Mouse (Mus musculus) midbrain, postnatal 0 days (tissue): ENCODE measurements around the gene Xpot. TPM values are rescaled to one million over a fixed set of nuclear protein-coding genes. Genes with fewer than 3 reads are reported as not detected.

Experiments used
- ATAC-seq: fragments of 200-750 bp; cut with Nextera tagmentation; 2 replicates; pipeline ENCODE4 v1.8.0; 2017; ENCODE audit warnings: moderate number of reproducible peaks, mild to moderate bottlenecking, moderate TSS enrichment, moderate library complexity; ENCODE audit not compliant: low FRiP score
- DNase-seq: peaks from one replicate; pipeline ENCODE4 v3.0.0-alpha.2; 2015; ENCODE audit warnings: low spot score
- H3K27ac ChIP-seq: fragments of 300-500 bp; sonication (generic); 2 replicates; pipeline ENCODE4 v1.5.1; 2014; ENCODE audit warnings: low read depth, mild to moderate bottlenecking, low read length, mixed read lengths
- H3K27me3 ChIP-seq: fragments of 300-500 bp; sonication (generic); 2 replicates; pipeline ENCODE4 v1.6.1; 2014; ENCODE audit warnings: low read length, control low read depth, mixed read lengths; ENCODE audit not compliant: insufficient read depth
- H3K36me3 ChIP-seq: fragments of 300-500 bp; sonication (generic); 2 replicates; pipeline ENCODE4 v1.6.1; 2014; ENCODE audit warnings: low read length, control low read depth, mixed read lengths; ENCODE audit not compliant: insufficient read depth
- H3K4me1 ChIP-seq: fragments of 300-500 bp; sonication (generic); 2 replicates; pipeline ENCODE4 v1.6.1; 2014; ENCODE audit warnings: mild to moderate bottlenecking, control low read depth, antibody characterized with exemption, low read length, mixed read lengths; ENCODE audit not compliant: insufficient read depth
- H3K4me2 ChIP-seq: fragments of 300-500 bp; sonication (generic); 2 replicates; pipeline ENCODE4 v1.6.1; 2014; ENCODE audit warnings: low read depth, mild to moderate bottlenecking, low read length, mixed read lengths; ENCODE audit not compliant: poor library complexity, severe bottlenecking
- H3K4me3 ChIP-seq: fragments of 300-500 bp; sonication (generic); 2 replicates; pipeline ENCODE4 v1.5.1; 2014; ENCODE audit warnings: low read depth, mild to moderate bottlenecking, low read length, moderate library complexity
- H3K9ac ChIP-seq: fragments of 300-500 bp; sonication (generic); replicated peaks from 2 replicates; pipeline ENCODE4 v1.6.1; 2014; ENCODE audit warnings: mild to moderate bottlenecking, low read length, moderate library complexity, mixed read lengths; ENCODE audit not compliant: poor library complexity, severe bottlenecking
- H3K9me3 ChIP-seq: fragments of 300-500 bp; sonication (generic); 2 replicates; pipeline ENCODE4 v1.6.1; 2016; ENCODE audit warnings: low read length, control low read depth
- CTCF ChIP-seq: IDR thresholded peaks from 2 replicates; pipeline ENCODE4 v1.5.1; 2016; ENCODE audit warnings: antibody characterized with exemption, mild to moderate bottlenecking
- WGBS: fragments of 180-500 bp; shearing (Covaris S2); extraction: QIAGEN DNeasy Blood & Tissue Kit; methylation state at CpG from one replicate; pipeline ENCODE4 v1.1.7; 2014; 5-methylcytosine and 5-hydroxymethylcytosine counted together
- polyA plus RNA-seq: library from polyadenylated mRNA; unstranded; fragments of >200 nt; fragmentation: Nextera tagmentation; extraction: Ambion mirVana; gene quantifications from 2 replicates; pipeline ENCODE4 v1.2.1, GENCODE M21; 2015
- total RNA-seq: library from RNA; depleted of rRNA; stranded (reverse); fragments of >200 nt; gene quantifications from 2 replicates; pipeline ENCODE4 v1.2.3, GENCODE M21; 2014

Xpot gene
- total and polyA plus RNA-seq, 2 experiments from 2014 or later = 26.6 to 111 TPM

DNA sequence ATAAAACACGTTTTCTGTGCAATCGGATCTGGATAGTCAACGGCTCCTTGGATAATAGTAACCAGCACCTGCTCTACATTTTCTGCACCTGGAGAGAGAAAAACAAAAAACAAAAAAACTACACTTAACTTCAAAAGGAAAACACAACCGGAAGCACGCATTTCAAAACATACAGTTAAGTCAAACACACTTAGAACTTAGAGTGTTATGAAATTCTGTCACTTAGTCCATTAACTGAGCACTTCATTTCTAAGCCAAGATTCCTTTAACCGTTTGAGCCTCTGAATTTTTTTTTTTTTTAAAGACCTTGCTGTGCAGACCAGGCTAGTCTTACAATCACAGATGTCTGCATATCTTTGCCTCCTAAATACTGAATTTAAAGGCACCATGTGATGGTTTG, 24.9 kb downstream of the Xpot start:
- H3K4me1 ChIP-seq = no peaks in the 10 kb centered on the region
- WGBS = 85% methylated on average over 6 of the region's 6 CpGs
- H3K9me3 ChIP-seq = no peaks in the 10 kb centered on the region
- ATAC-seq = no peak
- no peak overlapping the region for H3K27ac ChIP-seq
- no peak overlapping the region for H3K4me2 ChIP-seq
- DNase-seq = no peak
- TF ChIP-seq CTCF = no peak
- peaks cover 81% of the 10 kb centered on the region for H3K36me3 ChIP-seq
- no peak overlapping the region for H3K4me3 ChIP-seq
- H3K9ac ChIP-seq = no peak overlapping the region
- no peaks in the 10 kb centered on the region for H3K27me3 ChIP-seq

DNA sequence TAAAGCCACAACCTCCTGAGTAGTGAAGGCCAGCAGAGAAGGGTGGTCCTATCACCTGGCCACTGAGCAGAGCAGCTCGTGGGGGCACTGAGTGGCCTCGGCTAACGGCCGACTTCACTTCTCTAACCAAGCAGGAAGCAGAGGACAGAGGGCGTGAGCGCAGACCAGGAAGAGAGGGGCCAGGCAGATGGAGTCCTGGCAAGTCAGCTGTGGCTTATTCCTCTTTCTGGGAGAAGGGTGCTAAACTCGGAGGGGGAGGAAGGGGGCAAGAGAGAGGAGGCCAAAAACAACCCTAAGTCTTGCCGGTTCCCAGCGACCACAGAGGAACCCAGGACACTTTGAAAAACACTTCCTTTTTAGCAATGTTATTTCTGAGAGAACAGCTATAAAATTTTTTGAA, 29.6 kb downstream of the Xpot start:
- WGBS = 90% methylated on average over 9 of the region's 9 CpGs
- no peak overlapping the region for H3K9ac ChIP-seq
- H3K36me3 ChIP-seq = peaks cover 55% of the 10 kb centered on the region
- DNase-seq (no peak), ATAC-seq (no peak)
- no peaks in the 10 kb centered on the region for H3K4me1 ChIP-seq
- H3K27ac ChIP-seq = no peak overlapping the region
- H3K4me3 ChIP-seq = no peak overlapping the region
- TF ChIP-seq CTCF = no peak
- no peaks in the 10 kb centered on the region for H3K27me3 ChIP-seq
- H3K9me3 ChIP-seq = no peaks in the 10 kb centered on the region
- no peak overlapping the region for H3K4me2 ChIP-seq

GRCm38 (mm10) chr10:121591106-121591505, 35.0 kb downstream of the Xpot start:
- WGBS = 94% methylated on average over 14 of the region's 14 CpGs
- no peak for ATAC-seq
- H3K36me3 ChIP-seq = peaks cover 17% of the 10 kb centered on the region
- no peaks in the 10 kb centered on the region for H3K27me3 ChIP-seq
- DNase-seq = no peak
- no peak overlapping the region for H3K9ac ChIP-seq
- no peak for TF ChIP-seq CTCF
- no peaks in the 10 kb centered on the region for H3K9me3 ChIP-seq
- no peak overlapping the region for H3K4me3 ChIP-seq
- no peak overlapping the region for H3K4me2 ChIP-seq
- H3K27ac ChIP-seq = no peak overlapping the region
- no peaks in the 10 kb centered on the region for H3K4me1 ChIP-seq

DNA sequence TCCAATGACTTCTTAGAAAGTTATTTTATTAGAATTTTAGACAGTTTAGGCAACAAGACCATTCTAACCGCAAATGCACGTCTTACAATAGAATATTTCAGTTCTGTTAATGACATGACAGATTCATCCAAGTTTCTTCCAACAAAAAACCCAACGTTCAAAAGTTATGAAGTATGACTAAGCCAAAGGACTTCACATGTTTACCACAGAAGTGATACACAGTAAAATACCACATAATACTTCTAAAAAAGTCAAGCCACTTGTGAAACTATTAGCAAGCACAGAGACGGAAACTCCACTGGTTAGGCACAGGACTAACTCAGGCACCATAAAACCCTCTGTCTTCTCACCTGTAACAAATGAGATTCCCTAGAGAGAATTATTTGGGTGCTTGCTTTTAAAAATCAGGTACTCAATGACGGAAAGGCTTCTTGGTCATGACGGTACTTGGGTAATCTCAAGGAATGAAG, 38.7 kb downstream of the Xpot start:
- Histone ChIP-seq H3K4me3 (peak overlapping the region; percentile 89), H3K27ac (peak overlapping the region; percentile 75; the same call in 1 of the 2 replicates)
- ATAC-seq = no peak

GRCm38 (mm10) chr10:121586675-121587370, 39.3 kb downstream of the Xpot start, which contains the start of gene Tbk1:
Tbk1 (minus strand) TSS chr10:121586787.
- Histone ChIP-seq H3K27ac (peak within 1 kb of the TSS; percentile 75), H3K9ac (peak within 1 kb of the TSS; percentile 87), H3K9me3 (no peaks in the 10 kb centered on the region), H3K4me3 (peak within 1 kb of the TSS; percentile 89), H3K4me2 (peak within 1 kb of the TSS; percentile 75), H3K4me1 (peaks cover 11% of the 10 kb centered on the region; the same call in 1 of the 2 replicates), H3K36me3 (peaks cover 25% of the 10 kb centered on the region), H3K27me3 (no peaks in the 10 kb centered on the region)
- under 1% methylated on average over 52 of the region's 58 CpGs for WGBS
- DNase-seq (peak; percentile 93), ATAC-seq (peak; percentile 96)
- no peak for TF ChIP-seq CTCF

More for the DNA sequence above, 38.7 kb downstream of the Xpot start:
- Histone ChIP-seq H3K9me3 (no peaks in the 10 kb centered on the region), H3K27me3 (no peaks in the 10 kb centered on the region), H3K4me1 (peaks cover 11% of the 10 kb centered on the region; the same call in 1 of the 2 replicates), H3K36me3 (peaks cover 25% of the 10 kb centered on the region), H3K9ac (no peak overlapping the region), H3K4me2 (peak overlapping the region; percentile 75)
- no peak for DNase-seq
- no peak for TF ChIP-seq CTCF
- WGBS = 65% methylated on average over 6 of the region's 6 CpGs
